Mouse (Mus musculus): ENCODE measurements around the gene Kcnmb2. TPM values are rescaled to one million over a fixed set of nuclear protein-coding genes. Genes with fewer than 3 reads are reported as not detected.

Kcnmb2 gene
- polyA plus RNA-seq, 1 experiment = not detected

GRCm38 (mm10) chr3:31882621-31883131 lies 19.6 kb upstream of the Kcnmb2 start:
- H3K36me3 ChIP-seq (ENCODE audit: control insufficient read depth, insufficient read depth) = no peaks in the 10 kb centered on the region
- no peak overlapping the region for H3K4me3 ChIP-seq
- TF ChIP-seq MYOG (IDR thresholded peaks at IDR 0.05; ENCODE audit: control insufficient read depth in 1 of 3, insufficient read depth in 1 of 3, insufficient read length in 2 of 3, low read depth in 2 of 3) = no peak
- no peak for TF ChIP-seq MAX (IDR thresholded peaks at IDR 0.05; ENCODE audit: low read depth)
- TF ChIP-seq REST (IDR thresholded peaks at IDR 0.05; ENCODE audit: insufficient read depth, insufficient read length) = no peak
- TF ChIP-seq SRF (IDR thresholded peaks at IDR 0.05; ENCODE audit: control insufficient read depth, insufficient read length, low read depth) = no peak
- TF ChIP-seq POLR2A (IDR thresholded peaks at IDR 0.05; ENCODE audit: insufficient read length, low read depth) = no peak
- TF ChIP-seq MYOD1 (IDR thresholded peaks at IDR 0.05; ENCODE audit: control insufficient read depth in 1 of 3, insufficient read length in 2 of 3, low read depth in 2 of 3) = no peak
- no peak for TF ChIP-seq TCF12 (IDR thresholded peaks at IDR 0.05; ENCODE audit: insufficient read depth, poor library complexity, severe bottlenecking)
- TF ChIP-seq CEBPB (IDR thresholded peaks at IDR 0.05; ENCODE audit: insufficient read depth, poor library complexity, severe bottlenecking) = no peak
- TF ChIP-seq POLR2AphosphoS2 (IDR thresholded peaks at IDR 0.05; ENCODE audit: insufficient read length, low read depth) = no peak
- TF ChIP-seq TCF3 (IDR thresholded peaks at IDR 0.05; ENCODE audit: insufficient read length, low read depth) = no peak
- no peak for TF ChIP-seq USF1 (IDR thresholded peaks at IDR 0.05; ENCODE audit: low read depth)
- no peak for TF ChIP-seq E2F4 (IDR thresholded peaks at IDR 0.05; ENCODE audit: insufficient read depth)
- no peaks in the 10 kb centered on the region for H3K27me3 ChIP-seq (ENCODE audit: control insufficient read depth, insufficient read depth, insufficient read length)
- H3K4me2 ChIP-seq (ENCODE audit: low read depth) = no peak overlapping the region
- H3ac ChIP-seq (ENCODE audit: control insufficient read depth, insufficient read length) = no peak overlapping the region
- no peaks in the 10 kb centered on the region for H3K79me2 ChIP-seq (ENCODE audit: control insufficient read depth, insufficient read depth)

GRCm38 (mm10) chr3:31892653-31893052 lies 9.7 kb upstream of the Kcnmb2 start:
- Histone ChIP-seq H3K4me2 (ENCODE audit: low read depth) (no peak overlapping the region), H3K79me2 (ENCODE audit: control insufficient read depth, insufficient read depth) (no peaks in the 10 kb centered on the region), H3K27me3 (ENCODE audit: control insufficient read depth, insufficient read depth, insufficient read length) (no peaks in the 10 kb centered on the region), H3ac (ENCODE audit: control insufficient read depth, insufficient read length) (no peak overlapping the region), H3K4me3 (no peak overlapping the region), H3K36me3 (ENCODE audit: control insufficient read depth, insufficient read depth) (no peaks in the 10 kb centered on the region)
- TF ChIP-seq MYOG (IDR thresholded peaks at IDR 0.05; ENCODE audit: control insufficient read depth in 1 of 3, insufficient read depth in 1 of 3, insufficient read length in 2 of 3, low read depth in 2 of 3) (no peak), TCF12 (IDR thresholded peaks at IDR 0.05; ENCODE audit: insufficient read depth, poor library complexity, severe bottlenecking) (no peak), POLR2AphosphoS2 (IDR thresholded peaks at IDR 0.05; ENCODE audit: insufficient read length, low read depth) (no peak), USF1 (IDR thresholded peaks at IDR 0.05; ENCODE audit: low read depth) (no peak), SRF (IDR thresholded peaks at IDR 0.05; ENCODE audit: control insufficient read depth, insufficient read length, low read depth) (no peak), TCF3 (IDR thresholded peaks at IDR 0.05; ENCODE audit: insufficient read length, low read depth) (no peak), REST (IDR thresholded peaks at IDR 0.05; ENCODE audit: insufficient read depth, insufficient read length) (no peak), E2F4 (IDR thresholded peaks at IDR 0.05; ENCODE audit: insufficient read depth) (no peak), CEBPB (IDR thresholded peaks at IDR 0.05; ENCODE audit: insufficient read depth, poor library complexity, severe bottlenecking) (no peak), POLR2A (IDR thresholded peaks at IDR 0.05; ENCODE audit: insufficient read length, low read depth) (no peak), MYOD1 (IDR thresholded peaks at IDR 0.05; ENCODE audit: control insufficient read depth in 1 of 3, insufficient read length in 2 of 3, low read depth in 2 of 3) (no peak), MAX (IDR thresholded peaks at IDR 0.05; ENCODE audit: low read depth) (no peak)

- Histone ChIP-seq H3K4me3 (no peak overlapping the region), H3K36me3 (ENCODE audit: control insufficient read depth, insufficient read depth) (no peaks in the 10 kb centered on the region), H3K79me2 (ENCODE audit: control insufficient read depth, insufficient read depth) (no peaks in the 10 kb centered on the region), H3K27me3 (ENCODE audit: control insufficient read depth, insufficient read depth, insufficient read length) (no peaks in the 10 kb centered on the region), H3ac (ENCODE audit: control insufficient read depth, insufficient read length) (no peak overlapping the region), H3K4me2 (ENCODE audit: low read depth) (no peak overlapping the region)
- TF ChIP-seq REST (IDR thresholded peaks at IDR 0.05; ENCODE audit: insufficient read depth, insufficient read length) = no peak
- no peak for TF ChIP-seq MYOG (IDR thresholded peaks at IDR 0.05; ENCODE audit: control insufficient read depth in 1 of 3, insufficient read depth in 1 of 3, insufficient read length in 2 of 3, low read depth in 2 of 3)
- no peak for TF ChIP-seq TCF3 (IDR thresholded peaks at IDR 0.05; ENCODE audit: insufficient read length, low read depth)
- TF ChIP-seq USF1 (IDR thresholded peaks at IDR 0.05; ENCODE audit: low read depth) = no peak
- no peak for TF ChIP-seq MYOD1 (IDR thresholded peaks at IDR 0.05; ENCODE audit: control insufficient read depth in 1 of 3, insufficient read length in 2 of 3, low read depth in 2 of 3)
- no peak for TF ChIP-seq CEBPB (IDR thresholded peaks at IDR 0.05; ENCODE audit: insufficient read depth, poor library complexity, severe bottlenecking)
- TF ChIP-seq POLR2A (IDR thresholded peaks at IDR 0.05; ENCODE audit: insufficient read length, low read depth) = no peak
- TF ChIP-seq MAX (IDR thresholded peaks at IDR 0.05; ENCODE audit: low read depth) = no peak
These were observed 1.2 kb downstream of the Kcnmb2 start for GRCm38 (mm10) chr3:31903506-31903905.

GRCm38 (mm10) chr3:31904156-31904555 lies 1.8 kb downstream of the Kcnmb2 start:
- Histone ChIP-seq H3K4me3 (no peak overlapping the region), H3K4me2 (ENCODE audit: low read depth) (no peak overlapping the region), H3K79me2 (ENCODE audit: control insufficient read depth, insufficient read depth) (no peaks in the 10 kb centered on the region), H3ac (ENCODE audit: control insufficient read depth, insufficient read length) (no peak overlapping the region), H3K36me3 (ENCODE audit: control insufficient read depth, insufficient read depth) (no peaks in the 10 kb centered on the region), H3K27me3 (ENCODE audit: control insufficient read depth, insufficient read depth, insufficient read length) (no peaks in the 10 kb centered on the region)
- TF ChIP-seq SRF (IDR thresholded peaks at IDR 0.05; ENCODE audit: control insufficient read depth, insufficient read length, low read depth) (no peak), CEBPB (IDR thresholded peaks at IDR 0.05; ENCODE audit: insufficient read depth, poor library complexity, severe bottlenecking) (no peak), E2F4 (IDR thresholded peaks at IDR 0.05; ENCODE audit: insufficient read depth) (no peak), TCF3 (IDR thresholded peaks at IDR 0.05; ENCODE audit: insufficient read length, low read depth) (no peak), MAX (IDR thresholded peaks at IDR 0.05; ENCODE audit: low read depth) (no peak), MYOD1 (IDR thresholded peaks at IDR 0.05; ENCODE audit: control insufficient read depth in 1 of 3, insufficient read length in 2 of 3, low read depth in 2 of 3) (no peak), REST (IDR thresholded peaks at IDR 0.05; ENCODE audit: insufficient read depth, insufficient read length) (no peak), TCF12 (IDR thresholded peaks at IDR 0.05; ENCODE audit: insufficient read depth, poor library complexity, severe bottlenecking) (no peak), POLR2A (IDR thresholded peaks at IDR 0.05; ENCODE audit: insufficient read length, low read depth) (no peak), USF1 (IDR thresholded peaks at IDR 0.05; ENCODE audit: low read depth) (no peak), MYOG (IDR thresholded peaks at IDR 0.05; ENCODE audit: control insufficient read depth in 1 of 3, insufficient read depth in 1 of 3, insufficient read length in 2 of 3, low read depth in 2 of 3) (no peak), POLR2AphosphoS2 (IDR thresholded peaks at IDR 0.05; ENCODE audit: insufficient read length, low read depth) (no peak)
